Mouse (Mus musculus): Measurements from ENCODE around the gene Zmynd10. TPM values are rescaled to one million over a fixed set of nuclear protein-coding genes. Genes with fewer than 3 reads are reported as not detected.
"Not testable (repeated sequence)": the region's sequence is repeated elsewhere in the genome, so short reads cannot be mapped to it uniquely, and the experiment has no call there.

Zmynd10 gene
- polyA plus RNA-seq, 1 experiment from 2014 or later = 0.49 TPM

GRCm38 (mm10) chr9:107563029-107563581, 16.0 kb downstream of the Zmynd10 start, which contains the start of gene Tusc2:
Gene Tusc2 (plus strand): TSS chr9:107563255.
- DNase-seq (ENCODE audit: low spot score, missing footprints) (peak; percentile 97), ATAC-seq (ENCODE audit: low FRiP score) (peak; percentile 95)
- no peaks in the 10 kb centered on the region for H3K9me3 ChIP-seq (ENCODE audit: control insufficient read depth, low read length)
- H3K4me1 ChIP-seq (ENCODE audit: control insufficient read depth, insufficient read depth, low read length) = peaks cover 25% of the 10 kb centered on the region
- H3K36me3 ChIP-seq (ENCODE audit: control insufficient read depth, insufficient read depth, low read length) = peaks cover 12% of the 10 kb centered on the region
- no peaks in the 10 kb centered on the region for H3K27me3 ChIP-seq (ENCODE audit: control insufficient read depth, insufficient read depth, low read length)
- H3K4me2 ChIP-seq = peak within 1 kb of the TSS; percentile 90
- under 1% methylated on average over 45 of the region's 46 CpGs for WGBS
- H3K27ac ChIP-seq (ENCODE audit: low read depth, low read length) = no peak within 1 kb of the TSS
- peak within 1 kb of the TSS; percentile 87 for H3K9ac ChIP-seq (ENCODE audit: low read length)
- H3K4me3 ChIP-seq (ENCODE audit: low read depth, low read length) = peak within 1 kb of the TSS; percentile 94

GRCm38 (mm10) chr9:107565556-107565955, 18.5 kb downstream of the Zmynd10 start:
- not testable (repeated sequence) for ATAC-seq (ENCODE audit: low FRiP score); H3K9ac ChIP-seq (ENCODE audit: low read length); H3K4me2 ChIP-seq; DNase-seq (ENCODE audit: low spot score, missing footprints); H3K36me3 ChIP-seq (ENCODE audit: control insufficient read depth, insufficient read depth, low read length); H3K27ac ChIP-seq (ENCODE audit: low read depth, low read length); H3K4me3 ChIP-seq (ENCODE audit: low read depth, low read length); H3K9me3 ChIP-seq (ENCODE audit: control insufficient read depth, low read length); H3K27me3 ChIP-seq (ENCODE audit: control insufficient read depth, insufficient read depth, low read length)
- WGBS = 45% methylated on average over 5 of the region's 5 CpGs
- peaks cover 34% of the 10 kb centered on the region for H3K4me1 ChIP-seq (ENCODE audit: control insufficient read depth, insufficient read depth, low read length)

- Histone ChIP-seq H3K4me1 (ENCODE audit: control insufficient read depth, insufficient read depth, low read length) (peaks cover 37% of the 10 kb centered on the region), H3K4me2 (no peak overlapping the region), H3K9ac (ENCODE audit: low read length) (no peak overlapping the region), H3K27ac (ENCODE audit: low read depth, low read length) (no peak overlapping the region; the same call in 1 of the 2 replicates), H3K9me3 (ENCODE audit: control insufficient read depth, low read length) (no peaks in the 10 kb centered on the region), H3K4me3 (ENCODE audit: low read depth, low read length) (no peak overlapping the region), H3K27me3 (ENCODE audit: control insufficient read depth, insufficient read depth, low read length) (no peaks in the 10 kb centered on the region), H3K36me3 (ENCODE audit: control insufficient read depth, insufficient read depth, low read length) (peaks cover 3% of the 10 kb centered on the region)
- no peak for ATAC-seq (ENCODE audit: low FRiP score)
- peak; percentile 98 for DNase-seq (ENCODE audit: low spot score, missing footprints)
- 62% methylated on average over 15 of the region's 15 CpGs for WGBS
Observed at GRCm38 (mm10) chr9:107566041-107566709, 19.1 kb downstream of the Zmynd10 start.

GRCm38 (mm10) chr9:107566855-107567254, 19.8 kb downstream of the Zmynd10 start:
- ATAC-seq (ENCODE audit: low FRiP score) = no peak
- Histone ChIP-seq H3K4me2 (no peak overlapping the region), H3K4me3 (ENCODE audit: low read depth, low read length) (no peak overlapping the region), H3K9ac (ENCODE audit: low read length) (no peak overlapping the region), H3K27ac (ENCODE audit: low read depth, low read length) (no peak overlapping the region), H3K27me3 (ENCODE audit: control insufficient read depth, insufficient read depth, low read length) (no peaks in the 10 kb centered on the region), H3K36me3 (ENCODE audit: control insufficient read depth, insufficient read depth, low read length) (peaks cover 8% of the 10 kb centered on the region), H3K9me3 (ENCODE audit: control insufficient read depth, low read length) (no peaks in the 10 kb centered on the region), H3K4me1 (ENCODE audit: control insufficient read depth, insufficient read depth, low read length) (peaks cover 43% of the 10 kb centered on the region)
- DNase-seq (ENCODE audit: low spot score, missing footprints) = no peak
- WGBS = 72% methylated on average over 3 of the region's 3 CpGs

- Histone ChIP-seq H3K9ac (ENCODE audit: low read length) (peak within 1 kb of the TSS; percentile 95), H3K4me1 (ENCODE audit: control insufficient read depth, insufficient read depth, low read length) (peaks cover 40% of the 10 kb centered on the region), H3K27me3 (ENCODE audit: control insufficient read depth, insufficient read depth, low read length) (no peaks in the 10 kb centered on the region), H3K9me3 (ENCODE audit: control insufficient read depth, low read length) (no peaks in the 10 kb centered on the region), H3K36me3 (ENCODE audit: control insufficient read depth, insufficient read depth, low read length) (peaks cover 17% of the 10 kb centered on the region), H3K4me2 (peak within 1 kb of the TSS; percentile 60), H3K27ac (ENCODE audit: low read depth, low read length) (peak within 1 kb of the TSS; percentile 82), H3K4me3 (ENCODE audit: low read depth, low read length) (peak within 1 kb of the TSS; percentile 88)
- WGBS = 5% methylated on average over 18 of the region's 18 CpGs
- ATAC-seq (ENCODE audit: low FRiP score) = no peak
- no peak for DNase-seq (ENCODE audit: low spot score, missing footprints)
Observed at GRCm38 (mm10) chr9:107567702-107568319, 20.7 kb downstream of the Zmynd10 start, which contains the start of gene Hyal2. Gene Hyal2 (plus strand): TSS chr9:107567945.

- Histone ChIP-seq H3K36me3 (ENCODE audit: control insufficient read depth, insufficient read depth, low read length) (peaks cover 24% of the 10 kb centered on the region), H3K27ac (ENCODE audit: low read depth, low read length) (peak overlapping the region; percentile 82), H3K9me3 (ENCODE audit: control insufficient read depth, low read length) (no peaks in the 10 kb centered on the region; the same call in 1 of the 2 replicates), H3K4me1 (ENCODE audit: control insufficient read depth, insufficient read depth, low read length) (peaks cover 38% of the 10 kb centered on the region), H3K27me3 (ENCODE audit: control insufficient read depth, insufficient read depth, low read length) (no peaks in the 10 kb centered on the region), H3K4me2 (peak overlapping the region; percentile 60), H3K4me3 (ENCODE audit: low read depth, low read length) (peak overlapping the region; percentile 88), H3K9ac (ENCODE audit: low read length) (peak overlapping the region; percentile 95)
- WGBS = under 1% methylated on average over 40 of the region's 41 CpGs
- ATAC-seq (ENCODE audit: low FRiP score) = peak; percentile 86
- DNase-seq (ENCODE audit: low spot score, missing footprints) = peak; percentile 99
Observed at GRCm38 (mm10) chr9:107568331-107569261, 21.5 kb downstream of the Zmynd10 start.

- ATAC-seq (ENCODE audit: low FRiP score) = peak; percentile 58
- Histone ChIP-seq H3K4me1 (ENCODE audit: control insufficient read depth, insufficient read depth, low read length) (peaks cover 33% of the 10 kb centered on the region), H3K36me3 (ENCODE audit: control insufficient read depth, insufficient read depth, low read length) (peaks cover 24% of the 10 kb centered on the region), H3K27me3 (ENCODE audit: control insufficient read depth, insufficient read depth, low read length) (no peaks in the 10 kb centered on the region), H3K4me3 (ENCODE audit: low read depth, low read length) (peak overlapping the region; percentile 88), H3K9me3 (ENCODE audit: control insufficient read depth, low read length) (no peaks in the 10 kb centered on the region; the same call in 1 of the 2 replicates), H3K27ac (ENCODE audit: low read depth, low read length) (peak overlapping the region; percentile 82; the same call in 1 of the 2 replicates), H3K9ac (ENCODE audit: low read length) (peak overlapping the region; percentile 95), H3K4me2 (peak overlapping the region; percentile 60)
- 0% methylated on average over 23 of the region's 23 CpGs for WGBS
- DNase-seq (ENCODE audit: low spot score, missing footprints) = no peak
Observed at GRCm38 (mm10) chr9:107569270-107569669, 22.2 kb downstream of the Zmynd10 start.

GRCm38 (mm10) chr9:107570016-107570415, 22.9 kb downstream of the Zmynd10 start:
- no peak for DNase-seq (ENCODE audit: low spot score, missing footprints)
- whole genome bisulfite sequencing = 51% methylated on average over 13 of the region's 13 CpGs
- ATAC-seq (ENCODE audit: low FRiP score) = no peak
- Histone ChIP-seq H3K9me3 (ENCODE audit: control insufficient read depth, low read length) (no peaks in the 10 kb centered on the region; the same call in 1 of the 2 replicates), H3K9ac (ENCODE audit: low read length) (peak overlapping the region; percentile 95), H3K27ac (ENCODE audit: low read depth, low read length) (no peak overlapping the region), H3K36me3 (ENCODE audit: control insufficient read depth, insufficient read depth, low read length) (peaks cover 24% of the 10 kb centered on the region), H3K27me3 (ENCODE audit: control insufficient read depth, insufficient read depth, low read length) (no peaks in the 10 kb centered on the region), H3K4me3 (ENCODE audit: low read depth, low read length) (peak overlapping the region; percentile 88), H3K4me2 (peak overlapping the region; percentile 60), H3K4me1 (ENCODE audit: control insufficient read depth, insufficient read depth, low read length) (peaks cover 33% of the 10 kb centered on the region)

All from midbrain, embryonic 11.5 days (tissue).